21 mouse cellular contexts compared by ENCODE assay signal in the genomic region with DNA sequence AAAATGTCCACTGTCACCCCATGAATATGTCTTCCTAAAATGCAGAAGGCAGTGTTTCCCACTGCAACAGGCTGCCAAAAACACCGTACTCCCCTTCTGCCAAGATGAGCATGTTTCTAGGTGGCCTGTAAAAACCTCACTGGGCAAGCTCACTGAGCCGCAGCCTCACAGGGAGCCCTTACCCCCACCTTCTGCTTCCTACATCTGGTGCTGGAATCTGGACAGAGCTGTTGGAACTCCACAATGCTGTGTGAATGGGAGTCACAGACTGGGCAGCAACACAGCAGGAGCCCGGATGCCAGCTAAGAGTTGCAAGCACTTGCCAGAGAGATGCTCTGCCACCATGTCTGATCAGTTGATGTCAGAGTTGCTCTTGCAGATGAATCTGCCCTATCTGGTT.
DNase-seq lines count a peak whose midpoint lies in the region; ATAC-seq and TF ChIP-seq lines count a peak whose summit lies in the region.
"Had no signal": no experiment of that assay in that cellular context is flagged by ENCODE, and none has a peak within 500 bp of the region (broad histone marks: within the 10 kb centered on the region; RNA-seq: fewer than 3 reads in every experiment).

No protein-coding gene starts in this region.

- H3K27me3 ChIP-seq in forebrain, embryonic 13.5 days: no peaks in the 10 kb centered on the region
- no peaks in the 10 kb centered on the region for H3K27me3 ChIP-seq in forebrain, embryonic 10.5 days (ENCODE audit: poor library complexity, severe bottlenecking)
- H3K27me3 ChIP-seq in hindbrain, postnatal 0 days (ENCODE audit: insufficient read depth, low read length): no peaks in the 10 kb centered on the region
- no peaks in the 10 kb centered on the region for H3K27me3 ChIP-seq in hindbrain, embryonic 14.5 days (ENCODE audit: control insufficient read depth, insufficient read depth, low read length)
- H3K27me3 ChIP-seq: CH12.LX; embryonic facial prominence, embryonic 12.5 days; hindbrain, embryonic 13.5 days had no signal

- 0 out of 2 replicates have a peak, but pooled peaks have one; percentile 43 for ATAC-seq in forebrain, embryonic 13.5 days
- ATAC-seq in hindbrain, postnatal 0 days: peak; percentile 74; the same call in 1 of the 2 replicates
- ATAC-seq in hindbrain, embryonic 14.5 days (ENCODE audit: low FRiP score): no peak
- ATAC-seq: inflammation-experienced regulatory T-cells, adult 6 months had no signal

- WGBS in forebrain, embryonic 13.5 days: 75% methylated on average over 3 of the region's 3 CpGs
- WGBS in forebrain, embryonic 10.5 days: 86% methylated on average over 3 of the region's 3 CpGs
- 43% methylated on average over 3 of the region's 3 CpGs for WGBS in hindbrain, postnatal 0 days
- 81% methylated on average over 3 of the region's 3 CpGs for WGBS in hindbrain, embryonic 14.5 days

- TF ChIP-seq POLR2A in brain, embryonic 14.5 days (IDR thresholded peaks at IDR 0.05; ENCODE audit: borderline replicate concordance, extremely low read depth, insufficient read depth, insufficient read length, poor library complexity, severe bottlenecking): no peak

- H3K4me2 ChIP-seq in forebrain, embryonic 13.5 days: no peak overlapping the region
- no peak overlapping the region for H3K4me2 ChIP-seq in hindbrain, postnatal 0 days (ENCODE audit: low read depth, low read length)
- H3K4me2 ChIP-seq in hindbrain, embryonic 14.5 days (replicated peaks): no peak overlapping the region
- H3K4me2 ChIP-seq: embryonic facial prominence, embryonic 12.5 days; hindbrain, embryonic 13.5 days had no signal

- DNase-seq in forebrain, embryonic 10.5 days (ENCODE audit: extremely low spot score, low spot score): no peak
- DNase-seq in hindbrain, postnatal 0 days (ENCODE audit: low spot score): peak; percentile 64
- no peak for DNase-seq in hindbrain, embryonic 14.5 days (ENCODE audit: low spot score)
- DNase-seq in Muller cell, postnatal 12 days (ENCODE audit: inconsistent ontology term): peak; percentile 75
- DNase-seq in brain, embryonic 14.5 days (ENCODE audit: low read depth): peak; percentile 78
- no peak for DNase-seq in right cerebral cortex, adult 18-20 months
- DNase-seq: adrenal gland, adult 2 months; adrenal gland, postnatal 25 days; cerebellum, adult 2 months; cerebellum, postnatal 25 days; gastrocnemius, postnatal 10 days; heart, adult 18-20 months; heart, postnatal 10 days; heart, postnatal 4 days; kidney, adult 11 months had no signal

- peaks cover 13% of the 10 kb centered on the region; the same call in 1 of the 2 replicates for H3K4me1 ChIP-seq in forebrain, embryonic 13.5 days
- H3K4me1 ChIP-seq in forebrain, embryonic 10.5 days: peaks cover 5% of the 10 kb centered on the region; the same call in 1 of the 2 replicates
- H3K4me1 ChIP-seq in hindbrain, postnatal 0 days (ENCODE audit: insufficient read depth, low read length): 0 out of 2 replicates have a peak, but pooled peaks cover 7% of the 10 kb centered on the region
- no peaks in the 10 kb centered on the region for H3K4me1 ChIP-seq in hindbrain, embryonic 14.5 days (replicated peaks; ENCODE audit: control insufficient read depth, insufficient read depth, low read length)

- H3K9ac ChIP-seq in forebrain, embryonic 13.5 days: no peak overlapping the region
- H3K9ac ChIP-seq in hindbrain, postnatal 0 days (replicated peaks; ENCODE audit: low read length): no peak overlapping the region
- H3K9ac ChIP-seq in hindbrain, embryonic 14.5 days: no peak overlapping the region
- H3K9ac ChIP-seq: embryonic facial prominence, embryonic 12.5 days; hindbrain, embryonic 13.5 days had no signal

- H3K4me3 ChIP-seq in forebrain, embryonic 13.5 days: no peak overlapping the region
- H3K4me3 ChIP-seq in forebrain, embryonic 10.5 days: no peak overlapping the region
- H3K4me3 ChIP-seq in hindbrain, postnatal 0 days (ENCODE audit: low read length): no peak overlapping the region
- H3K4me3 ChIP-seq in hindbrain, embryonic 14.5 days (replicated peaks; ENCODE audit: low read length): no peak overlapping the region
- H3K4me3 ChIP-seq: embryonic facial prominence, embryonic 12.5 days; heart, embryonic 10.5 days; hindbrain, embryonic 13.5 days had no signal

- TF ChIP-seq CTCF in hindbrain, postnatal 0 days (IDR thresholded peaks at IDR 0.05; ENCODE audit: low read depth): no peak
- TF ChIP-seq CTCF in brain, embryonic 14.5 days (IDR thresholded peaks at IDR 0.05; ENCODE audit: borderline replicate concordance, extremely low read depth, insufficient read depth, insufficient read length): no peak

- no peaks in the 10 kb centered on the region for H3K9me3 ChIP-seq in forebrain, embryonic 13.5 days (replicated peaks)
- no peaks in the 10 kb centered on the region for H3K9me3 ChIP-seq in forebrain, embryonic 10.5 days
- H3K9me3 ChIP-seq in hindbrain, postnatal 0 days (ENCODE audit: low read length): no peaks in the 10 kb centered on the region
- H3K9me3 ChIP-seq in hindbrain, embryonic 14.5 days (ENCODE audit: control insufficient read depth, low read length): no peaks in the 10 kb centered on the region
- H3K9me3 ChIP-seq: embryonic facial prominence, embryonic 12.5 days; heart, embryonic 10.5 days; hindbrain, embryonic 13.5 days had no signal

- no peaks in the 10 kb centered on the region for H3K36me3 ChIP-seq in forebrain, embryonic 13.5 days (ENCODE audit: poor library complexity, severe bottlenecking)
- no peaks in the 10 kb centered on the region for H3K36me3 ChIP-seq in forebrain, embryonic 10.5 days (replicated peaks)
- H3K36me3 ChIP-seq in hindbrain, postnatal 0 days (ENCODE audit: insufficient read depth, low read length): no peaks in the 10 kb centered on the region
- H3K36me3 ChIP-seq in hindbrain, embryonic 14.5 days (replicated peaks; ENCODE audit: control insufficient read depth, insufficient read depth): no peaks in the 10 kb centered on the region
- H3K36me3 ChIP-seq: embryonic facial prominence, embryonic 12.5 days; heart, embryonic 10.5 days; hindbrain, embryonic 13.5 days had no signal

- no peak overlapping the region for H3K27ac ChIP-seq in forebrain, embryonic 13.5 days
- no peak overlapping the region for H3K27ac ChIP-seq in forebrain, embryonic 10.5 days
- H3K27ac ChIP-seq in hindbrain, postnatal 0 days: no peak overlapping the region
- H3K27ac ChIP-seq in hindbrain, embryonic 14.5 days: no peak overlapping the region
- H3K27ac ChIP-seq: embryonic facial prominence, embryonic 12.5 days; heart, embryonic 10.5 days; hindbrain, embryonic 13.5 days had no signal

Comparison
In these comparisons a context has a peak if more than half of its experiments do, and no peak if none do; other contexts are left out.
1. DNase-seq: peak in hindbrain, postnatal 0 days (single experiment), Muller cell, postnatal 12 days (single experiment) and brain, embryonic 14.5 days (single experiment); none in forebrain, embryonic 10.5 days (single experiment), hindbrain, embryonic 14.5 days (single experiment) and right cerebral cortex, adult 18-20 months (single experiment).